Mouse (Mus musculus): ENCODE results near the gene Cd5l. TPM values are rescaled to one million over a fixed set of nuclear protein-coding genes. Genes with fewer than 3 reads are reported as not detected.

Gene Cd5l
- polyA plus RNA-seq, 1 experiment from 2014 or later = not detected

GRCm38 (mm10) chr3:87411150-87411549 lies 53.5 kb downstream of the Cd5l start:
- peaks cover 8% of the 10 kb centered on the region for H3K4me1 ChIP-seq
- H3K4me3 ChIP-seq = no peak overlapping the region; the same call in 1 of the 2 replicates
- no peaks in the 10 kb centered on the region for H3K36me3 ChIP-seq (replicated peaks)
- 8% methylated on average over 12 of the region's 12 CpGs for WGBS
- peak; percentile 70 for DNase-seq (ENCODE audit: extremely low spot score, low spot score)
- H3K27me3 ChIP-seq (ENCODE audit: poor library complexity, severe bottlenecking) = no peaks in the 10 kb centered on the region
- H3K9me3 ChIP-seq = no peaks in the 10 kb centered on the region
- no peak overlapping the region for H3K27ac ChIP-seq

- no peaks in the 10 kb centered on the region for H3K9me3 ChIP-seq
- no peaks in the 10 kb centered on the region for H3K27me3 ChIP-seq (ENCODE audit: poor library complexity, severe bottlenecking)
- H3K27ac ChIP-seq = no peak overlapping the region
- no peak overlapping the region for H3K4me3 ChIP-seq
- no peak for DNase-seq (ENCODE audit: extremely low spot score, low spot score)
- H3K36me3 ChIP-seq (replicated peaks) = no peaks in the 10 kb centered on the region
- WGBS = 61% methylated on average over 1 of the region's 1 CpGs
- H3K4me1 ChIP-seq = no peaks in the 10 kb centered on the region
Measured at GRCm38 (mm10) chr3:87420645-87421044, 63.0 kb downstream of the Cd5l start.

Other genes starting within 250 kb of the Cd5l start
- 13.1 and 14.3 TPM in 2 replicates for gene Kirrel, start 183.1 kb upstream of the Cd5l start, polyA plus RNA-seq (2016; fragmentation: Nextera tagmentation; extraction: Ambion mirVana)
- 2.0 and 2.6 TPM in 2 replicates for gene Fcrls, start 94.1 kb upstream of the Cd5l start, polyA plus RNA-seq (2016; fragmentation: Nextera tagmentation; extraction: Ambion mirVana)
- gene Fcrl1, start 18.5 kb downstream of the Cd5l start, polyA plus RNA-seq (2016; fragmentation: Nextera tagmentation; extraction: Ambion mirVana) = not detected in 2 replicates
- gene Fcrl5, start 77.9 kb downstream of the Cd5l start, polyA plus RNA-seq (2016; fragmentation: Nextera tagmentation; extraction: Ambion mirVana) = not detected in 2 replicates
- 10.9 and 11.0 TPM in 2 replicates for gene Etv3, start 167.5 kb downstream of the Cd5l start, polyA plus RNA-seq (2016; fragmentation: Nextera tagmentation; extraction: Ambion mirVana)

All from forebrain, embryonic 10.5 days (tissue).